Mouse (Mus musculus) Patski (cell line): ENCODE measurements around the gene Tgfb1. TPM values are rescaled to one million over a fixed set of nuclear protein-coding genes. Genes with fewer than 3 reads are reported as not detected.
A peak's percentile ranks its signal among the peaks of the same experiment; 100 is the strongest.

Experiments
- ATAC-seq: fragments of 100-300 bp; one replicate; pipeline ENCODE4 v1.8.0; 2021
- CTCF ChIA-PET: fragments of 350-600 bp; sonication (Branson Sonifier 250); formaldehyde crosslinking; loops from one replicate; lab custom pipeline; 2022; ENCODE audit warnings: inconsistent platforms; lab: Charles Lee
- POLR2A ChIA-PET: fragments of 350-600 bp; sonication (Branson Sonifier 250); formaldehyde crosslinking; loops from one replicate; lab custom pipeline; 2022; ENCODE audit warnings: antibody characterized with exemption, inconsistent platforms; lab: Charles Lee
- DNase-seq: peaks from one replicate; pipeline ENCODE4 v3.0.0-alpha.2; 2011; ENCODE audit warnings: low read depth, low spot score
- H3K27me3 ChIP-seq: fragments of 371-371 bp; one replicate; pipeline ENCODE4 v1.5.1; 2021
- CTCF ChIP-seq: fragments of 100-300 bp; IDR thresholded peaks from one replicate; pipeline ENCODE4 v1.5.1; 2021
- in situ Hi-C: fragments of 300-500 bp; cut with MboI; formaldehyde crosslinking; loops from 3 replicates; pipeline ENCODE4 v1.11.1; 2018; ENCODE audit warnings: low pct_unique_long_range_greater_than_20kb, mixed read lengths
- polyA plus RNA-seq: library from polyadenylated mRNA; unstranded; gene quantifications from one replicate; pipeline ENCODE4 v1.2.3, GENCODE M21; 2021

The Tgfb1 gene
- polyA plus RNA-seq, 1 experiment from 2014 or later, result 29.7 TPM

GRCm38 (mm10) chr7:25685926-25686470 lies 804 bp upstream of the Tgfb1 start:
- ChIA-PET CTCF (interaction anchor here (1.0 kb wide), 1 partner anchor 34 kb away, joined by 3 read pairs; no protein-coding TSS in a partner anchor), POLR2A (no interaction called here)
- TF ChIP-seq CTCF, result no peak
- no peaks in the 10 kb centered on the region for H3K27me3 ChIP-seq
- in situ Hi-C loops, result no loop called here
- no peak for DNase-seq
- ATAC-seq, result no peak

GRCm38 (mm10) chr7:25687811-25688401 lies 1.1 kb downstream of the Tgfb1 start:
- POLR2A ChIA-PET, result interaction anchor here (1.0 kb wide), 1 partner anchor 32 kb away, joined by 3 read pairs; no protein-coding TSS in a partner anchor
- CTCF ChIA-PET, result interaction anchor here (1.4 to 1.8 kb wide), 2 partner anchors 49 to 64 kb away, joined by 3 to 4 read pairs; no protein-coding TSS in a partner anchor
- ATAC-seq (peak; percentile 13), DNase-seq (no peak)
- in situ Hi-C loops, result no loop called here
- no peak for TF ChIP-seq CTCF
- no peaks in the 10 kb centered on the region for H3K27me3 ChIP-seq

GRCm38 (mm10) chr7:25688810-25689586 lies 2.2 kb downstream of the Tgfb1 start:
- POLR2A ChIA-PET, result interaction anchor here (1.0 kb wide), 1 partner anchor 30 kb away, joined by 3 read pairs; no protein-coding TSS in a partner anchor
- in situ Hi-C loops, result no loop called here
- TF ChIP-seq CTCF, result no peak
- CTCF ChIA-PET, result interaction anchor here (1.8 kb wide), 1 partner anchor 66 kb away, joined by 4 read pairs; no protein-coding TSS in a partner anchor
- no peaks in the 10 kb centered on the region for H3K27me3 ChIP-seq
- peak; percentile 28 for ATAC-seq
- DNase-seq, result no peak

- POLR2A ChIA-PET, result no interaction called here
- no peak for ATAC-seq
- no peak for TF ChIP-seq CTCF
- CTCF ChIA-PET, result interaction anchor here (1.8 kb wide), 1 partner anchor 66 kb away, joined by 4 read pairs; no protein-coding TSS in a partner anchor
- DNase-seq, result no peak
- in situ Hi-C loops, result no loop called here
- no peaks in the 10 kb centered on the region for H3K27me3 ChIP-seq
Measured at GRCm38 (mm10) chr7:25689603-25690021, 2.8 kb downstream of the Tgfb1 start.

- CTCF ChIA-PET, result no interaction called here
Measured at GRCm38 (mm10) chr7:25690051-25690450, 3.2 kb downstream of the Tgfb1 start.

GRCm38 (mm10) chr7:25694104-25694503 lies 7.3 kb downstream of the Tgfb1 start:
- ChIA-PET POLR2A (no interaction called here), CTCF (no interaction called here)
- no peaks in the 10 kb centered on the region for H3K27me3 ChIP-seq
- in situ Hi-C loops, result no loop called here
- DNase-seq, result no peak
- no peak for TF ChIP-seq CTCF
- no peak for ATAC-seq

More at GRCm38 (mm10) chr7:25690051-25690450, 3.2 kb downstream of the Tgfb1 start:
- TF ChIP-seq CTCF, result no peak
- DNase-seq (no peak), ATAC-seq (no peak)
- POLR2A ChIA-PET, result no interaction called here
- in situ Hi-C loops, result no loop called here
- no peaks in the 10 kb centered on the region for H3K27me3 ChIP-seq

GRCm38 (mm10) chr7:25699851-25700250 lies 13.0 kb downstream of the Tgfb1 start:
- in situ Hi-C loops, result no loop called here
- no peaks in the 10 kb centered on the region for H3K27me3 ChIP-seq
- ChIA-PET POLR2A (no interaction called here), CTCF (no interaction called here)
- no peak for TF ChIP-seq CTCF
- ATAC-seq, result no peak
- no peak for DNase-seq

GRCm38 (mm10) chr7:25700732-25701131 lies 13.9 kb downstream of the Tgfb1 start:
- ATAC-seq (no peak), DNase-seq (no peak)
- CTCF ChIA-PET, result no interaction called here
- H3K27me3 ChIP-seq, result no peaks in the 10 kb centered on the region
- no peak for TF ChIP-seq CTCF
- POLR2A ChIA-PET, result no interaction called here
- in situ Hi-C loops, result no loop called here

GRCm38 (mm10) chr7:25702350-25702749 lies 15.5 kb downstream of the Tgfb1 start:
- CTCF ChIA-PET, result no interaction called here
- no peaks in the 10 kb centered on the region for H3K27me3 ChIP-seq
- no peak for TF ChIP-seq CTCF
- DNase-seq (no peak), ATAC-seq (no peak)
- in situ Hi-C loops, result no loop called here
- POLR2A ChIA-PET, result no interaction called here

GRCm38 (mm10) chr7:25703793-25704494 lies 17.1 kb downstream of the Tgfb1 start:
- no peak for DNase-seq
- ChIA-PET POLR2A (interaction anchor here (0.7 kb wide), 1 partner anchor 154 kb away, joined by 3 read pairs; no protein-coding TSS in a partner anchor), CTCF (no interaction called here)
- H3K27me3 ChIP-seq, result no peaks in the 10 kb centered on the region
- in situ Hi-C loops, result no loop called here
- no peak for ATAC-seq
- no peak for TF ChIP-seq CTCF
